Mouse (Mus musculus) E14TG2a.4 (cell line): ENCODE results near the gene Trmt112.

Experiments used
- CTCF ChIP-seq: conservative IDR thresholded peaks from 2 replicates; pipeline ENCODE4 v1.5.1; 2014; ENCODE audit warnings: low read length
- POU5F1 ChIP-seq: IDR thresholded peaks from 2 replicates; pipeline ENCODE4 v1.6.1; 2014; ENCODE audit warnings: low read length, borderline replicate concordance

- TF ChIP-seq POU5F1 (no peak), CTCF (no peak)
These were observed 3.3 kb upstream of the Trmt112 start for GRCm38 (mm10) chr19:6906199-6906598.
